Mouse (Mus musculus) right cerebral cortex, postnatal 25 days (tissue): ENCODE data around the gene Pgm5.
"Not testable (repeated sequence)": the region's sequence is repeated elsewhere in the genome, so short reads cannot be mapped to it uniquely, and the experiment has no call there.

Experiments used
- DNase-seq: peaks from one replicate; pipeline ENCODE4 v3.0.0; 2022

The Pgm5 gene

DNA sequence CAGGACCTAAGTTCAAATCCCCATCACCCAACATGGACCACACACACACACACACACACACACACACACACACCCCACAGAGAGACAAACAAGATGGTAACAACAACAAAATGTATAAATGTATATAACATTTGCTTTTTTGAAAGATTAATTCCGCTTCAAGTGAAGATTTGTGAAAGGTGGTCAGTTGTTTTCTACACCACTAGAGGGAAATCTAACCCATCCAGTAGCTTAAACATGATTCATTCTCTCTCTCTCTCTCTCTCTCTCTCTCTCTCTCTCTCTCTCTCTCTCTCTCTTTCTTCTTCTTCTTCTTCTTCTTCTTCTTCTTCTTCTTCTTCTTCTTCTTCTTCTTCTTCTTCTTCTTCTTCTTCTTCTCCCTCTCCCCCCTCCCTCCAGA is 158.5 kb downstream of the Pgm5 start:
- DNase-seq, result not testable (repeated sequence)

DNA sequence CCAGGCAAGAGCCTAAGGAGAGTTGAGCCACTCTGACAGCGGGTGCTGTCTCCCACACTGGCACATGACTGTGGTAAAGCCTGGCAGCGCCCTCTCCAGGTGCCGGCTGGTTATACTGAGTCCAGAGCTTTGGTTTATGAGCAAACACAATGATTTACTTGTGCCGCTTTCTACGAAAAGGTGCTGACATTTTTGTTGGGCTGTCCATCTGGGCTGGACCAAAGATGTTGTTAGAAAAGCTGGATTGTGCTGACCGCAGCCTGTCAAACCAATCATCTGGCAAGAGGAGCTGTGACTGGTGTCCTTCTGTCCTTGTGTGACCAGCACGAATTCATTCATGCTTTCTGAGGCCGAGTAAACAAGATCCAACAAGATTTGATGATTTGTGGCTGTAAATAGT is 159.9 kb downstream of the Pgm5 start:
- DNase-seq, result no peak

DNA sequence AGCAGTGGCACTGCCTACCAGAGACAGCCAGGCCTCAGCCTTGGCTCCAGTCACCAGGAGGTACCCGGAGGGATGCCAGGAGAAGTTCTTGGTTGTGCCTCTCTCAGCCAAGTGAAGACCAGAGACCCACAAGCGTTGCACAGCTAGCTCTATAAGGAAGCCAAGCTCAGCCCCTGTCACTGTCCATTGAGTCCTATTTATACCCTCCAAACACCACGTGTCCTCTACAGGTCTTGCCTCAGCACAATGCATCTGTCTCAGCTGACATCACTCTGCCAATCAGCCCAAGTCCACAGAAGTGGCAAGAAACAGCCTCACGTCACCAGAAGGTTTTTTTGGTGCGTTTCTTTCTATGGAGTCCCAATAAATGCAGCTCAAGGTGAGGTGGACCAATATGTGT is 161.0 kb downstream of the Pgm5 start:
- DNase-seq, result no peak

DNA sequence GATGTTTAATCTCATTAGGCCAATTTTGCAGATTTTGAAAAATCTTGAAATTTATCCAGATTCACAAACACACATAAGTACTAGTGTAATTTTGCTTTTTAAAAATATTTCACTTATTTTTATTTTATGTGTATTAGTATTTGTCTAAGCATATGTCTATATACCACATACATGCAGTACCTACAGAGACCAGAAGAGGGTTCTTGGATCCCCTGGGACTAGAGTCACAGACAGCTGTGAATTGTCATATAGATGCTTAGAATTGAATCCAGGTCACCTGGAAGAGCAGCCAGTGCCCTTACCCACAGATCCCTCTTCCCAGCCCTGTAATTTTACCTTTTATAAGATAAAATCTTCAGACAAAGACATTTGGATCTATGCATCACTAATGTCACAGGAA is 161.7 kb downstream of the Pgm5 start:
- no peak for DNase-seq

DNA sequence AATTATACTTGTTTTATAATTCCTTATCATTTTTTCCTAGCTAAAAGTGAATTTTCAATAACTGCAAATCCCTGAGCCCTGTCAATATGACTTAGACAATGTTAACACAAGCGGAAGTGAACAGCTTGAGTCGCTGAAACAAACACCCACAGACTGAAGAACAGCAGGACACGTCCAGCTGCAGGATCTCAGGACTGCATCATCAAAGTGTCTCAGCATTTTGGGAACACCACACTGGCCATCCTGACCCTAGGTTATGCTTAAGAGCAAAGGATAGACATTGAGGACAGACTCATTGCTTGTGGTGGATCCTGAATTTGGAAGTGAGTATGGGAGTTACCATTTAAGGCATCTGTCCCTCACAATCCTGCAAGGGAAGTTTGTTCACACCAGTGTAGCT is 162.5 kb downstream of the Pgm5 start:
- no peak for DNase-seq

DNA sequence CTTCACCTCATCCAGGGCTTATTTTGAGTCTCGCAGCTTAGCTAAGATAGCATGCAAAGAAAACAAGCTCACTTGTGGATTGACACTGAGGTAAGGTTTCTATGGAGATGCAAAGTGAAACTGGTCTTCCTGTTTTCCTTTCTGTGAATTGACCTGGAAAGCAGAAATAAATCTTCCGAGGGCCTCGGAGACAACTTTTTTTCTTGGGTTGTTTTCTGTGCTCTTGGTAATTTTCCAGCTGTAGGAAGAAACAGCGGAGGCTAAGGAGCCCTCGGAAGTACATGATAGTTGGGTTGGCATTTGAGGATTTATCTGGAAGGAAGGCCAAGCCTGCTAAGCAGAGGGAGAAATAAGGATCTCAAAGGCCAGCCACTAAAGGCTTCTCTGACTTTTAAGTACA is 163.0 kb downstream of the Pgm5 start:
- DNase-seq, result no peak

DNA sequence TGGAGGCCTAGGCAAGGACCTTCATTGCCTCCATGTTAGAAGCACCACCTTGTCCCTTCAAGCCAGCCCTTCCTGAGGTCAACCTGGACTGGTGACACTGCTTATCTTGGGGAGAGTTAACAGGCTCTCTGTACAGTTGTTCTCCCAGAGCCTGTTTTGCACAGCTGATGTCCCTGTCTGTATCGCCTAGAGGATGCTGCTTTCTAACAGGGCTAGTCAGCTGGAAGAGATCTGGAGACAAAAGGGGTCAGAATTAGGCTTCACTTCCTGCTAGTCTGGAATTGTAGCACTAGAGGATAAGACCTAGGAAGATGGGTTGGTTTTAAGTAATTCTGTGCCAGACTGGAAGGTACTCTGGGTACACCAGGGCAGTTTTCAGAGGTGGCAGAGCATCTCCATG is 163.7 kb downstream of the Pgm5 start:
- no peak for DNase-seq

DNA sequence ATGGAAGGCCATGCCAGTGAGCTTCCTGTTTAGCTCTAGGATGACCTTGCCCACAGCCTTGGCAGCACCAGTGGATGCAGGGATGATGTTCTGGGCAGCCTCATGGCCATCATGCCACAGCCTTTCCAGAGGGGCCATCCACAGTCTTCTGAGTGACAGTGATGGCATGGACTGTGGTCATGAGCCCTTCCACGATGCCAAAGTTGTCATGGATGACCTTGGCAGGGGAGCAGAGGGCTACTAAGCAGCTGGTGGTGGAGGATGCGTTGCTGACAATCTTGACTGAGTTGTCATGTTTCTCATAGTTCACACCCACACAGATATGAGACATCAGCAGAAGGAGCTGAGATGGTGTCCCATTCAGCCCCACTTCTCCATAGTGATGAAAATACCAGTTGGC is 169.0 kb downstream of the Pgm5 start:
- no peak for DNase-seq

DNA sequence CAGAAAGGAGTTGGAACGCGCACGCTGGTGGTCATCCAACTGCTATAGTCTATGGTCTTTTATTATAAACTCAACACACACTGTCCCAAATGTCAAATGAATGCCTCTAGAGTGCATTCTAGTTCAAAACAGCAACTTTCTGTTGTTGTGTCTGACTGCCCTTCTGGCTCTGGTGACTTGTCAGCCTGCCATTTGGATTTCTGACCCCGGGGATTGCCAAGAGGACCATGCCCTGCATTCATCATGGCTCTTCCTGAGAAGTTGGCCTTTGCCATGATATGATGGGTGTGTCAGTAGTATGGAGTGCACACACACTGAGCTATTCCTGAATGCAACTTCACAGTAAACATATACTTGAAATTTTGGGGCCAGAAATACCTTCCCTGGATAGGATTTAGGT is 172.1 kb downstream of the Pgm5 start:
- DNase-seq, result no peak

DNA sequence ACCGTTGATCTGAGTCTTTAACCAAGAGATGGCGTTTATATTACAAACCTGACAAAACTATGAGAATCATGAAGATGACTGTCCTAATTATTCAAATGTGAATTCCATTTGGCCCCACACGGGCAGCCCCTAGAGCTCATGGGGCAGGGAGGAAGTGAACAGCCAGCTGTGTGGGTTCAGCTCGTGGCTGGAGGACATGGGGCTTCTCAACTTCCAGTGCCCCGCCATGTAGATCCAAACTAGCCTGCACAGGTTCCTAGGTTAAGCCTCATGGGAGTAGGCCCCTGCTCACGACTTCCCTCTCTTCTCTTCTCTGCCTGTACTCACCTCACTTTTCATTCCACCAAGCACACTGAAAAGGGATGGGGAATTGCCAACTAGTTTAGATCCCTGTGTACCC is 173.3 kb downstream of the Pgm5 start:
- DNase-seq, result no peak

DNA sequence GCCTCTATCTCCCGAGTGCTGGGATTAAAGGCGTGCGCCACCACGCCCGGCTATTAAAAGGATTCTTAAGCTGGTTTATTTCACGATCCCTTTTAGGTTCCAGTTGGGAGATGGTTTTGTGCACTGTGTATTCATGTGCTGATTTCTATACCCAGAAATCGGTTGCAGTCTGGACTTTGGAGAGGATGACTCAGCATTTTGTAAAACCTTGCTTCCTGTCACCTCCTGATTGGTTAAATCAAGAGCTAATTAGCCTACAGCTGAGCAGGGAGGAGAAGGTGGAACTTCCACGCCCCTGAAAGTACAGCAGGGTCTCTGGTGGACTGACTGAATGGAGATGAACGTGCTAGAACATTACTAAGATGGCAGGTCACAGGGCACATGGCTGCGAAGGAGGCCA is 175.2 kb downstream of the Pgm5 start:
- DNase-seq, result no peak

DNA sequence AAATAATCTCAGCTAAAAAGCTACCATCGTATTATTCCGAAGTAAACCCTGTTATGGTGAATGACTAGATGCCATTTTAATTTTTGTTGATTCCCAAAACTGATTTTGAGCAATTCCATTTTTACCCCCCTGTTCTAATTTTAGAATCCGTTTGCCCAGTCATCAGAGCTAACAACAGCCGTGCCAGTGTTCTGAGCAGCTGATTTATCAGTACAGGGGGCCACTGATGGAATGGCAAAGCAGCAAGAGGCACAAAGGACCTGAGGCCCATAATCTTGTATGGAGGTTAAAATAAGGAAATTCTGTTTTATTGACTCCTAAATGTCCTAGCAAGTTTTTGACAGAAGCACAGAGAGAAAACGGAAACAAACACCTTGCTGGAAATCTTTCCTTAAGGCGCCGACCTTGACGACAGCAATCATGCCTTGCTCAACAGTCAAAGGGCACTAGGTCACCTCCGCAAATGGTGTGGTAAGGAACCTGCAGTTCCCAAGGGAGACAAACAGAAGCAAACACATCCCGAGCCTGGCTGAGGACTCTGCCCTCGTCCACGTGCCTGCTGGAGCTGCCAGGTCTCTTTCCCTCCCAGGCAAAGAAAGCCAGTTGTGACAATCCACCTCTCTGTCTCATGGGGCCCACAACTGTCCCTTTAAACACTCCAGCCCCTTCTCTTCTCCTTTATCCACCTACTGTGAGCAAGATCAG is 178.5 kb downstream of the Pgm5 start:
- DNase-seq, result no peak

DNA sequence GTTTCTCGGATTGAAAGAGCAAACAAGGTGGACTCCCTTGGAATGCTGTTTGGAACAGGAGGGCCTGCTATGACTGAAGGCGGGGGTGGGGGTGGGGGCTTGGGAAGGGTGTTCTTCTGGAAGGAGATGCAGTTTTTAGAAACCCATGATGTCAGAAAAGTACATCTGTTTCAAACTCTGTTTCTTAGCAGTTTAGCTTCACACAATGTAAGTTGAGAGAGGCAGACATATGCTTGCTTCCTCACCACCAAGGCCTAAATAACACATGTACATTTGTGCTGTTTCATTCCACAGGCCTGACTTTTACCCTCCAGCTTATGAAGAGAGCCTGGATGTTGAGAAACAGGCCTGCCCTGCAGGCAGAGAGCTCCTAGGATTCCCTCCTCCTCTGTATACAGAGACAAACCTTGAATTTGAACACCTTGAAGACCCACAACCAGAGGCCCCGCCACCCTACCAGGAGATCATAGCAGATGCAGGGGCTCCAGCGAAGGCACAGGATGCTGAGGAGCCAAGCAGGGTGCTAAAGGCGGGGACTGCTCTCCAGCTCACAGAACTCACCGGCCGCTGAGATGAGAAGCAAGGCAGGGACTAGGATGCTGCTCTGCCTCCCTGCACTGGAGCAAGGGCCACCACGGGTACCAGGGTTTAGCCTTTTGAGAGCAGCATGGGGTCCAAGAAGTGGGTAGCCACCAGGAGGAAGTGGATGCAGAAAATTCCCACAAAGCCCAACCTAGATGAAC is 184.2 kb downstream of the Pgm5 start:
- DNase-seq, result peak; percentile 26

DNA sequence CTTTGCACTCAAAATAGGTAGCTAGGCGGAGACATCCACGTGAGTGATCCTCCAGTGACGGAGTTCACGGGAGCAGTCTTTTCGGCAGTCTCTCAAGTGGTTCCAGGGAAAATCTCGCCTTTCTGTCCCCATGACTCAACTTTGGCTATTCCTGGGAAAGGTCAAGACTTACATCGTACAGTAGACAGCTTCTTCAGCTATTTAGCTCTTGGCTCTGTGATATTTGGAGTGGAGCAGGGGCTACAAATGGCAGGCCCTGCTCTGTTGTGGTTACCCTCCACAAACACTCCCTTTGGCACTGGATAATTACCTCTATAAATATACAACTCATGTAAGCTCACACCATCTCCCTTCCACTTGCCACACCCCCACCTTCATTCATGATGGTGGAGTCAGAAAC is 185.2 kb downstream of the Pgm5 start:
- DNase-seq, result no peak

DNA sequence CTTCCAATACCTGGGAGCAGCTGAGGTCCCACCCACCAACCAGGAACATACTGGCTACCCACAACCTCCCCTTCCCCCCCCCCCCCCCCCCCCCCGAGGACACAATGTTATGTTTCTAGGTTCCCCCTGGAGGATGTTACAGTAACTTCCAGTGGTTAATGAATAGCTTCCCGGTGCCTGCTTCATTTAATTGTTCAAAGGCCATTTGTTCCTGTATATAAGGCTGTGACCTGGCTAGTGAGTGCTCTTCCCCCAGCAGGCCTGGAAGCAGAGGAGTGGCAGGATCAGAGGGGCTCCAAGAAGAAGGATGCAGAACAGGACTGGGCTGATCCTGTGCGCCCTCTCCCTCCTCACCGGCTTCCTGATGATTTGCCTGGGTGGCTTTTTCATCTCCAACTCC is 187.9 kb downstream of the Pgm5 start, which contains the start of gene Tmem252:
Gene Tmem252, plus strand, starts transcription at position 247 of the 400 bp plus-strand sequence.
- no peak for DNase-seq

DNA sequence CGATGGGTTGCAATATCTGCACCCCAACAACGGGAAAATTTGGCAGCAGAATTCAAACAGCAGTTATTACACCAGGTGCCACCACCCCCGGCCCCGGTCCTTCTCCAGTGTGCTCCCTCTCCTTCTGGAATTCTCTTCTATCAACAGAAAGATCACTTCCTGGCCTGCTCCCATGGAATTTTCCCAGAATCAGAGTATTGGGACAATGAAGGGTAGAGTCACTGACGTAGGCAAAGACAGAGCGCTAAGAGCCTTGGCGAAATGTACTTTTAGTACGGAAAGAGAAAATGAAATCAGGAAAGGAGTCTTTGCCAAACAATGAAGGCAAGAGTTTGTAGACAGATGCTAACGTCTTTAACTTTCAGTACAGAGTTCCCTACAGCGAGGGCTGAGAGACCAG is 188.3 kb downstream of the Pgm5 start:
- no peak for DNase-seq

DNA sequence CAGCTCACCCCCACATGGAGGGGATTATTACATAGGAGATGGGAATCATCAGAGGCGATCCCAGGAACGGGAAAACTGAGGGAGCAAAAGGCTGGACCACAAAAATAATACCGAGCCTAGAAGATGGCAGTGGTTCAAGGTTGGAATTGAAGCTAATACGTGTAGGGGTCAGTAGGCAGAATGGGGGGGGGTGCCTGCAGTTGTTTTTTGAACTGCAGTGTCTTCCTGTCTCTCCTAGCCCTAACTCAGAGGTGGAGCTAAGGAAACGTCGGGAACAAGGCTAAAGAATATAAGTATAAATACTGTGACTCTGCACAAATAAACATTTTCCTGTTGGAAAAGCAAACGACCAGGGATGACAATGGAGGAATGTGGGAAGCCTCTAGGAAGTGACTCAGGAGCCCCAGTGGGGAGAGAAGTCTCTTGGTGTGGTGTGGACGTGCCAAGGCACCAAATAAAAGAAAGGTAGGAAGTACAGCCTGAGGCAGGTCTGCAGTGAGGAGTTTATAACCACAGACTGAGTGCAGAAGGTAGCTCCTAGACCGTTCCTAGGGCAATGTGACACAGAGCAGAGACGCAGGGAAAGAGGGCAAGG is 189.2 kb downstream of the Pgm5 start:
- no peak for DNase-seq

DNA sequence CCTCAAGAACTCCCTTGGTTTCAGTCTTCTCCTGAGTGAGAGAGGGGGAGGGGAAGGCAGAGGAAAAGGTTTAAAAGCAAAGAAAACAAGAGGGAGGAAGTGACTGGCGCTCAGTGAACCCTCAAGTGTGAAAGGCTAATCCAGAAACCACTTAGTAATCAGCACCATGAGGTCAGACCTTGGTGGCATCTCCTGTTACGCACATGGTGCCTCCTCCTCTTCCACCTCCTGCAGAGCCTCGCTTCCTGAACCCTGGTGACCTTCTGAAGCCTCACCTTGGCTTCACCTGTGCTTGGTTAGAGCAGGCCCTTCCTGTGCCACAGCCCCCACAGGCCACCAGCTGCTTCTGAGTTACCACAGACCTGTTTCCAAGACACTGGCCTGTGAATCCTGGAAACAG is 190.1 kb downstream of the Pgm5 start:
- no peak for DNase-seq

DNA sequence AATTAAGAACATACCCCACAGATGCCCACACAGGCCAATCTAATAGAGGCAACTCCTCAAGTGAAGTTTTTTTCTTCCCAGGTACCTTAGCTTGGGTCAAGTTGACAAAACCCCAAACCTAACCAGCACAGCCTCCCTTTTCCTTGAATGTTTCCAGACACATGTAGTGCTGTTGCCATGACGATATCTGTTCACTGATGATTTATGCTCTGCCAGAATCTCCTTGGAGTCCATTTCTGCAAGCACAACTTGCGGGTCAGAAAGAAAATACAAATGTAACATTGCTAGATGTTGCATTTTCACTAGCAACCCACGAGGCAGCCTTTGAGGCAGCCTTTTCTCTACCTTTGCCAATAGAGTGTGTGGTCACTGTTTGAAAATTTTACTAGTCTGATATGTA is 194.1 kb downstream of the Pgm5 start:
- no peak for DNase-seq

DNA sequence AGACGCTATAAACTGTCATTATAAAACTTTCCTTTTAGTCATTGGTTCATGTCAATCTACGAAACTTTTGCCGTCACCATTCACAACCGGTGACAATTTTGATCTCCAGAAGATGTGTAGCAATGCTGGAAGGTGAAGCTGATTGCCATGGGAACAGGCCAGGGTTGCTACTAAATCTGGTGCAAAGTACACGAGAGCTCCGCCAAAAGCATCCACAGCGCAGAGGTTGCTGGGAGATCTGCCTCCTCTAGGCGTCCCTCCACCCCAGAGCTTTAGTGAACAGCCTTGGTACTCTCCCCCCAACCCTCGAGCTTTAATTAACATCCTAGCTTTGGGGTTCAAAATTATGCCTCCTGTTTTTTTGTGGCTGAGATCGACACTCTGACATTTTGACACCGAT is 195.9 kb downstream of the Pgm5 start:
- DNase-seq, result no peak

DNA sequence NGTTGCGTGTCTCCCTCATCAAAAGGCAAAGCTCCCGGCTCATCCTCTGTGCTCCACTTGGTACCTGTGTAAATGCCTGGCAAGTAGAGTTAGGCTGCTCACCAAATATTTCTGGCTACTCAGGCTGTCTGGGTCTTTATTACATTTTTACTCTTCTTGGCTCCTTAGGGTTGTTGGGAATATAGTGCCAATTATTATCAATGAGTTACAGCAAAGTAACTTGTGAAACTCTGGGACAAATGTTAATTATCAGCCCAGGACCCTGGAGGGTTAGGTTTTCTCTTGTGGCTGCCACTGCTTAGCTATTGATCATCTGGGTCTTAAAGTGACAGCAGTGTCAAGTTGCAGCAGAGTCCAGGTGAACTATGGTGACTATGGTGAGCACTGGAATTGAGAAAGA is 199.3 kb downstream of the Pgm5 start:
- no peak for DNase-seq

DNA sequence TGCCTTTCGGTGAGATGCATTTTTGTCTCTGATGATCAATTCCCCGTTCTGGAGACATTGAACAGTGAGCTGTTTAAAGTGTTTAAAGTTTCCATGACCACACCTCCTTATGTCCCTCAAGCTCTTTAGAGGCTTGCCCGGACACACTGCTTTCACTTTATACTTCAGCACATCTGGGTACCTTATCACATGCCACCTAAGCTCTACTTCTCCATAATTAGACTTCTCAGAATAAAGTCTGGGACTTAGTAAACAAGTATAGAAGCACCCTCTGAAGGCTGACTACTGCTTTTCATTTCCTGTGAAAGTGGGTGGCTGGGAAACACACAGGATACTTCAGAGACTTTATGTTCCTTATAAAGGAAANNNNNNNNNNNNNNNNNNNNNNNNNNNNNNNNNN is 204.7 kb downstream of the Pgm5 start:
- DNase-seq, result no peak

DNA sequence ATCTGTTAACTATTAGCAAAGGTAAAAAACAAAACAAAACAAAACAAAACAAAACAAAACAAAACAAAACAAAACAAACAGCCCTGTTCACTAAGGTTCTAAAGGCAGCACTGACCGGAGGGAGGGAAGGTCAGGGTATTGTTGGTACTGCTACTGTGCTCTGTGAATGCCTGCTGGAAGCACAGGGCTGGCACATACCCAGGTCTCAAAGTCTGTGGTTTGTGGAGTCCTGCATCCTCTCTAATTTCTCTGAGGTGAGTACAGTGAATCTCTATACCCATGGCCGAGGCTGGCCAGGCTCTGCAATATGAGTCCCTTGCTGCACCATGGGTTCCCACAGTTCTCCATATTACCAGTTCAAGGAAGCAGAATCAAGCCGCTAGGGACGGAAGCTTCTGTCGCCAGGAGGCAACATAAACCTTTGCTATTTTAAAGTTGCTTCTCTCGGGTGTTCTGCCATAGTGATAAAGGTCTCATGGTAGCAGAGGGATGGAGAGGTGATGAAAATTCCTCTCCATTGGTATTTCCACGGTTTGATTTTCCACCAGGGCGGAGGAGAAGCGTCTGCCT is 208.3 kb downstream of the Pgm5 start:
- no peak for DNase-seq
